Mouse (Mus musculus) kidney, adult 18-20 months (tissue): ENCODE data around the gene Suox.
"Not testable (repeated sequence)": the region's sequence is repeated elsewhere in the genome, so short reads cannot be mapped to it uniquely, and the experiment has no call there.

ENCODE experiments used
- DNase-seq: peaks from one replicate; pipeline ENCODE4 v3.0.0; 2021

The Suox gene

DNA sequence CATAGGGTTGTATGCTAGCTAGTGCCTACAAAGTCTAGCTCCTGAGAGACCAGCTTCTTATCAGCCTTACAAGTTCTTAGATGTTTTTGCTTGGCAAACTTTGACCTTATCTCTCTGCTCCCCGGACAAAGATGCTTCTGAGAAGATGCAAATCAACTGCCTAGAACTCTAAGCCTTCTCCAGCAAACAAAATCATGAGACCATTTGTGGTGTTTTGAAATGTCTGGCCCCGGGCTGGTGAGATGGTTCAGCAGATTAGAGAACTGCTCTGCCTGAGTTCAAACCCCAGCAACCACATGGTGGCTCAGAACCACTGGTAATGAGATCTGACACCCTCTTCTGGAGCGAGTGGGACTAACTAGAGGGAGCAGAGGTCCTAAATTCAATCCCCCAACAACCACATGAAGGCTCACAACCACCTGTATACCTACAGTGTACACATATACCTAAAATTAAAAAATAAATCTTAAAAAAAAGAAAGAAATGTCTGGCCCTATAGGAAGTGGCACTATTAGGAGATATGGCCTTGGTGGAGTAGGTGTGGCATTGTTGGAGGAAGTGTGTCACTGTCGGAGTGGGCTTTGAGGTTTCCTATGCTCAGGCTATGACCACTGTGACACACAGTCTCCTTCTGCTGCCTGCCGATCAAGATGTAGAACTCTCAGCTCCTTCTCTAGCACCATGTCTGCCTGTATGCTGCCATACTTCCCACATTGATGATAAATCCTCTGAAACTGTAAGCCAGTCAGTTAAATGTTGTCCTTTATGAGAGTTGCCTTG, 10.2 kb downstream of the Suox start:
- no peak for DNase-seq

DNA sequence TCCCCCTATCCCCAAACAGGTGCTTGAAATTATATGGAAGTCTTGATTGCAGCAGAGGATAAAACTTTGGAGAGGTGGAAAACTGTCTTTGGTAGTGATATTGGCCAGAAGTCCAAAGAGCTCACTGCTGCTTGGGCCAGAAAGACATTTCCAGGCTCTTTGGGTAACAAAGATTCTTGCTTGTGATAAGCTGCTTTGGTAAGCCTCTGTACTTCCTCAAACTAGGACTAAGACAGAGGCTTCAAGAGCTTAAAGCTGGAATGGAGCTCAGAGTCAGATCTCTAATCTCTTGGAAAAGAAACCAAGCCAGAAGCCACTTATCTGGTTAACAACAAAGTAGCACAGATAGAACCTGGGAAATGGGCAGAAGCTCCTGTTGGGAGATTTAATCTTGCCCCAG, 11.4 kb downstream of the Suox start:
- no peak for DNase-seq

DNA sequence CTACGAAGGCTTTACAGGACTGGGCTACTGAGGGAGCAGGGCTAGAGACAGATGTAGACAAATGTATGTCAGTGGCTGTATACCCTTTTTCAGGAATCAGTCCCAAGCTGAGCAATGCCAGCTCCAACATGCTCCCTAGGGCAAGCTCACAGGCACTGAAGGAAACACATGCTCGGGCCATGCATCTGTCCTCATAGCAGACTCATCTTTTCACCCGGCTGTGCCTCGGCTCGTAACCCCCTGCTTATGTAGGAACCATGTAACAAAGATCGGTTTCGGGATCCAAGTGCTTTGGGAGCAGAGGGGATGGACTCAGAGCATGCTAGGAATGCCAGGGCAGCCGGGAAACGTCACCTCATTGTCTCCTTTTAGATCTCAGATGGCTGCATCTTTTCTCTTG, 14.4 kb downstream of the Suox start:
- DNase-seq = no peak

DNA sequence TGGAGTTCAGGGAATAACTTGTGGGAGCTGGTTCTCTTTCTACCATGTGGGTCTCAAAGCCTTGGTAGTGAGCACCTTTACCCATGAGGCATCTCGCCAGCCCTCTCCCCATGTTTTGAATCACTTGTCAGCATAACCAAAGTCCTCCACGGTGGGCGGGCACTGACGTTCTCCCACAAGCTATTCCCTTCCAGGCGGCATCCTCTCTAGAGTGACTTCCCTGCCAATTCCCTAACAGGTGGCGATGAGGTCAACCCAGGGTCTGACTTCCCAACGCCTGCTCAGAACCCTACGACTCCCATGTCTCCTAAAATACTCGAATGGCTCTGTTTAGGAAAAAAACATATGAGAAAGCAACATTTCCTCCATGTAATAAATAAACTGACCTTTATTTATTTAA, 16.0 kb downstream of the Suox start:
- DNase-seq = peak; percentile 24

DNA sequence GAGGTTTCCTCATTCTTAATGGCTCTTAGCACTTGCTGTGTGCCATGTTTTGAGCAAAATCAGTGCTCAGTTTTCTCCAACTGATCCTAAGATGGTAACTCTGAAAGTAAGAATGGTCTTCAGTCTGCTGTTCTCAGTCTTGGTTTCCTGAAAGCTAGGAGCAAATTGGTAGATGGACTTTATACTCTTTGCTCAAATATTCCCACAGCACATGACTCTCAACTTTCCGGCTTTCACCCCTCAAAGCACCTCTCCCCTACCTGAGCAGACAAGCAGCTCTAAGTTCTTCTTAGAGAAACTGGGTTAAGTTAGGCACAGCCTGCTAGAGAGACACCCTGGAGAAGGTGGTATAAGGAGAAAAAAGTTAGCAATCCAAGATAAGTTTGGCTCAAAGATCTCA, 17.1 kb downstream of the Suox start:
- DNase-seq = no peak

DNA sequence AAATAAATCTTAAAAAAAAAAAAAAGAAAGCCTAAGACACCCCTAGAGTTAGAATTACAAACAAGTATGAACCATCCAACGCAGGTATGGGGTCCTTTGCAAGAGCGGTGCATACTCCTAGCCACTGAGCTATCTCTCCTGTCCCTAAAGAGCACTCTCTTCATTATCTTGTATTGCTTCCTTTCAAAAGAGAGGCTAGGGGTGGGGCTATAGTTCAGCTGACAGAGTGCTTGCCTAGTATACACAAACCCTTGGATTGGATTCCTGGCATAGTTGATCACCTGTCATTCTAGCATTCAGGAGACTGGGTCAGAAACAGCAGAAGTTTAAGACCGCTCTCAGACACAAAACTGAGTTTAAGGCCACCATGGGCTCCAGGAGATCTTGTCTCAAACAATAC, 18.6 kb downstream of the Suox start:
- DNase-seq = no peak

DNA sequence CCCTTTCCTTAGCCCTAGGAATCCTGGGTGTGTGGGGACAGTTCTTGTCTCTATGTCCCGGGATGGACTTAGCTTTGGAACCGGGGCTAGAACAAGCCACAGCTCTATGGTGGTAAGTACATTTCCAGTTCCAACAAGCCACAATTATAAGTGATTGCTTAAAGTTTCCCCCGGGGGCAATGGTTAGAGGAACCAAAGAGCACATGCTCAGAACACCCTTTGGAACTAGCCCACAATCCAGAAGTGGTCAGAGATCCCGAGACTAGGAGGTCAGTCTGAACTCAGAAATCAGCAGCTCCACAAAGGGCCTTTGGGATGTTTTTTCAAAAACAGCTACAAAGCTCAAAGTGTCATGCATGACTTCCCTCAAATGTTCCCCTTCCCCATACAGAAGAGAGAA, 20.0 kb downstream of the Suox start:
- DNase-seq = peak; percentile 31

DNA sequence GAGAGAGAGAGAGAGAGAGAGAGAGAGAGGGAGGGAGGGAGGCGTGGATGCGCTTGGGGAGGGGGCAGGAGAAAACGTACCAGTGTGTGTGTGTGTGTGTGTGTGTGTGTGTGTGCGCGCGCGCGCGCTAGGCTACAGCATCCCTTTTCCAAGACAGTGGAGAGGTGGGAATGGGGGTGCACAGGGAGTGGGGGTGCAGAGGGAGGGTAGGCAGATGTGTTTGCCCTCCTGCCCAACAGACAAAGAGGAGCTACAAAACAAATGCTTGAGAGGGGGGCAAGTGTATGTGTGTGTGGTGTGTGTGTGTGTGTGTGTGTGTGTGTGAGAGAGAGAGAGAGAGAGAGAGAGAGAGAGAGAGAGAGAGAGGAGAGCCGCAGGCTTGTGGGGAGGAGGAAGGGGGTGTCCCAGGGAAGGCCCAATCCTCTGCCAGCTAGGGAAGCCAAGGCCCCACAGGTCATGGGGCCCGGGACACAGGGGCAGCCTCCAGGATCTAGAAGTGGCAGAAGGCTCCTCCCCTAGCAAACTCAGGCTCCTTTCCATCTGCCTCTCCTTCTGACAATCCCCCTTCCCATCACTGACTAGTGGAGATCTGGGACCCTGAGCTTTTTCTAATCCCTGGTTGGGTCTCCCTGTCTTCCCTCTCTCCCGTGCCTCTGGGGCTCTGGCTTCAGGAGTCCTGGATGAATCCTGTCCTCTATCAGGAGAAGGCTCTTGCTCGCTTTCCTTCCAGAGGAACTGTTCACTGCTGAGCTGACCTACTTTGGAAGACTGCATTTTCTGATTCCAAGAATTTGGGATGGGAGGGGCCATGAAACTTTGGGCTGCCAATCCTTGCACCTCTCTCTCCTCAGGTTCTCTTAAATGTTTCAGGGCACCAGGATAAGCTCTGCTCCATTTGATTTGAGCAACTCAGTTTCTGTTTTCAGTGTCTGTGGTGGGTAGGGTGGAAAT, 27.5 kb downstream of the Suox start:
- DNase-seq = peak; percentile 30

DNA sequence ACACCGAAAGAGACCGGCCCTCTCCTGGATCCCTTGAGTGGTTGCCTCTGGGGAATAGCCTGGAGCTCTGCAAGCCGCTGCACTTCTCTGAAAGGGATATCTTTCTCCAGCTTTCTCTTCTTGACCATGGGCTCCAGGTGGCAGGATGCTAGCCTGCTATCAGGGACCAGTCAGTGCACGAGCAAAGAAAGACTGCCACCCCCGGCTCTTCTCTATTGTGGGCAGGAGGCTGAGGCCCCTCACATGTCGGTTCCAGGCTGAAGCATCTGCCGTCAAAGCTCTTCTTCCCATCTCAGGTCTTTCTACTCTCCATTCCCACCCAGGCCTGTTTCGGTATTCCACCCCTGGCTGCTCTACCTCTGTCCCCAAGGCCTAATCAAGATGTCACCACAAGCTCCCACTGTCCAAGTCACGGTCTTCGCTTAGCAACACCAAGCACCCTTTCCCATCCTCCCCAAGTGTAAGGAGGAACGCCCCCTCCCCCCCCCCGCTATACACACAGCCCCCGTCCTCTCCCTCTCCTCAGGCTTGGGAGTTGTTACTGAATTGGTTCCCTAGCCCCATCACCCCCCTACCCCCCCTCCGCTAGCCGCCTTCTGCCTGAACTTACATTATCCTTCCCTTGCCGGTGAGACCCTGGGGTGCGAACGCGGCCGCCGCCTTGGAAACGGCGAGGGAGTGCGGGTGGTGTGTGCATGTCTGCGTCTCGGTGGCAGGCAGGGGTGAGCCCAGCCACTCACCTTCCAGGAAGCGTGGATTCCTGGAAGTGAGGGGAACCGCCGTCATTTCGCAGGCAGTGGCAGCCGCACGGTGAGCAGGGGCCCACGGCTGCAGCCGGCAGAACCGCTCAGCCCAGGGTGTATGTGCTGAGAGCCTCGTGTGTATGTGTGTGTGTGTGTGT, 28.5 kb downstream of the Suox start, which contains the start of gene Ikzf4:
Gene Ikzf4 (minus strand): TSS at position 881 of the 901 bp plus-strand sequence.
- peak; percentile 51 for DNase-seq

DNA sequence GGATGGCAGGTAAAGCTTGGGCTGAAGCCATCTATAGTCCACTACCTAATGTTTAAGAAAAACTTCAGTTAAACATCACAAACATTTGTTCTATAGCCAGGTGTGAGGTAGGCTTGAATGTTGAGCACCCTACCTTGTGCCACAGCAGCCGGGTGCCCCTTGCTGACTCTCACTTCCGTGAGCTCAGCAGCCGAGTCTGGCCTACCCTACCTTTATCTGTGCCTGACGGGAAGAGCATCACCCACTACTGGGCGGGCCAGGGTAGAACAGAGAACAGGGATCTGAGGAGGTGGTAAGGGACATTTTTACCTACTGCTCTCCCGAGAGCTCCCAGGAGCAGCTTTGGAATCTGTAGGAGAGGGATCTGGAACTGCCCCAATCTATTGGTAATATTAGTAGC, 31.1 kb downstream of the Suox start:
- DNase-seq = no peak

DNA sequence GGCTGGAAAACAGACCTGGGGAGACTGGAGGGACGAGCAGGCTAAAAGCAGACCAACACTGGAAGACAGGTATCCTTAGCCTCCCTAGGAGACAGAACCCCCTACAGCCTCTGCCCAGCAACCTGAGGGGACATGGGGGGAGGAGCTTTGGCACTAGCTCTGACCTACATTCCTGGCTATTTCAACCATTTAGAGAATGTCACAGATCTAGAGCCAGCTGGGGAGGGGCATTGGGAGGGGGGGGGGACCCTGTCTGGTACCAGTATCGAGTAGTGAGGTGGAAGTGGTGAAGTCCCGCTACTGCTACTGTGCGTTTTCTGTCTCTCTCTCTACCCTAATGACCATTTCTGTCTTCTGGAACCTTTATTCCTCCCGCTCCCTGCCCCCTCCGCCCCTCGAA, 32.0 kb downstream of the Suox start:
- DNase-seq = peak; percentile 22

DNA sequence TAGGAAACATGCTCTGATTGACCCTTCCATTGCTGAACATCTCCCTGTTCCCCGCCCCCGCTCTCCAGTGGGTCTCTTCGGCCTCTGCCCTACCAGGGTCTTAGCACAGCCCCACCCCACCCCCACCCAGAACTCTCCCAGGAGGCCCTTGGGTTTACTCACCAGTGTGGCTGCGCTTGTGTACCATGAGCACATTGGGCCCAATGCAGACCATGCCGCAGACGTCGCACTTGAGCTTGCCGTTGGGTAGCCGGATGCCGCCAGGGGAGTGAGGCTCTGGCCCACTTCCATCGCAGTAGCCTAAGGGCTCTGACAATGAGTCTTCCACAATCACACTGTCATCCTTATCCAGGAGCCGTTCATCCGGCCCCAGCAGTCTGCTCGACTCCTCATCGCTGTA, 33.0 kb downstream of the Suox start:
- DNase-seq = no peak

DNA sequence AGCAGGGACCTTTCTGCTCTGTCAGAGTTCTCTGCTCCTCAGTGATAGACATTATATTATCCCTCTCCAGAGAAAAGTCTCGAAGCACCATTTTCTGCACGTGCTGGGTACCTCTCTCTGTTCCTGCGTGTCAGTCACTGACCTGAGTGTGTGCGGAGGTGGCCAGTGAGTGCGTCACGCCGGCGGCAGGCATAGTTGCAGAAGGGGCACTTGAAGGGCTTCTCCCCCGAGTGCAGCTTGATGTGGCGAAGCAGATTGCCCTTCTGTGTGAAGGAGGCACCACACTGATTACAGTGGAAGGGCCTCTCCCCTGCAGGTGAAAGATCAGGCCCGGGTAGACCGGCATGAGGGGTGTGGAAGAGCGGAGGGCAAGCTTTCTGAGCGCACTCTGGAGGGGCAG, 33.9 kb downstream of the Suox start:
- no peak for DNase-seq

DNA sequence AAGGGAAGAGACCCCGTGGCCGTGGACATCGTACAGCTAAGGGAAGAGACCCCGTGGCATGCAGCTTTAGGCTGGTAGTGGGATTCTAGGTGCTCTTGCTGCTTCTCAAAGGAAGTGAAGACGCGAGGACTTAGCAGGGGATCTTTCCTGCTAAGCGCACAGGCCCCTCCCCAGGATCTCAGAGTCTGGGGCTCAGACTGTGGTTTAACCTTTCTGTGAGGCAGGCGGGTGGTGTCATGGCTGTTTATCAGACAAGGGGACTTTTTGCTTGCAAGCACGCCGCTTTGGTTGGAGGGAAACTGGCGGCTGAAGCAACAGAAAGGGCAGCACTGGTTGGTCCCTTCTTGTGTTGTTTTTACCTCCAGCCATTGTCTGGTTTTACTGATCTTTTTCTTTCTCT, 36.9 kb downstream of the Suox start:
- DNase-seq = no peak

DNA sequence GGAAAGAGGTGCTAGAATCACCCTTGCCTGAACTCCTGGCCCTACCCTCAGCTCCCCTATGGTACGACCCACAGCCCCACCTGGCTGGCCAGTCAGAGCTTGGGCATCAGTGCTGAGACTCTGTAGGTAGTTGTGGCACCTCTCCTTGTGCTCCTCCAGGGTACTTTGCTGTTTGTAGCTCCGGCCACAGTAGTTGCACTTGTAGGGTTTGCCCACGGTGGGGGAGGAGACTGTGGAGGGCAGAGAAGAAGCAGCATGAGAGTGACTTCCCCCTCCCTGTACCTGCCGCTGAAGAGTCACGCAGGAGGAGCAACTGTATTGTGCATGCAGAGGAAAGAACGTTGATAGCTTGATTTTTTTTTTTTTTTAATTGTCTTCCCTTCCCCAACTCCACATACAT, 37.3 kb downstream of the Suox start:
- no peak for DNase-seq

DNA sequence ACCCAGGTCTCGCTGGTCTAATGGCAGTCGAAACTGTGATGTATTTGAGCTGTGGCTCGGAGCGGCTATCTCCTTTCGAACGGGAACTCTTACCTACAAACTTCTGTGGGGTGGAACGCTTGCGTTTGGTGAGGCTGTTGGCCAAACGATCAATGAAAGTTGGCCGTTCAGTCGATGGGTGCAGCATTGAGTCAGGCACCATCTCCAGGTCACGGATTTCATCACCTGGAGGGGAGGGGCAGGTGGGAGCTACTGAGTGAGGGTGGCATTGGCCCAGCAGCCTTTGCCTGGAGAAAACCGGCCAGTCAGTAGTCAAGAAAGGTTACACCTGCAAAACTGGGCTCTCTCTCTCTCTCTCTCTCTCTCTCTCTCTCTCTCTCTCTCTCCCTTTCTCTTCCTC, 38.2 kb downstream of the Suox start:
- no peak for DNase-seq

DNA sequence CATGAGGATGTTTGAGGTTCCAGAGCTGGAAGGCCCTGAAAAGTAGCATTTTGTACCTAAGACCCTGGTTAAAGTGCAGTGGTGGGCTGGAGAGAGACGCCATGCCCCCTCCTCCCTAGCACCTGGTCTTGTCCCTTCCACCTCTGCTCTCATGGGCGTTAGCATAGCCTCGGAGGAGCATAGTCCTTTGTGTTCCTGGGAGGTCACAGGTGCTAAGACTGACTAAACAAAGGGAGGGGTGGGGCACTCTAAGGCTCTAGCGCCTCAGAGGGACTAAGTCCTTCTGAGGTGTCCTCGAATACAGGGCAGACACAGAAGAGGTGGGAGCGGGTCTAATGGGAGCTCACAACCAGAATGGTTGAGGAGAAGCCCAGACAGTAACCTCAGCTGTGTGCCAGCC, 42.3 kb downstream of the Suox start:
- DNase-seq = no peak

DNA sequence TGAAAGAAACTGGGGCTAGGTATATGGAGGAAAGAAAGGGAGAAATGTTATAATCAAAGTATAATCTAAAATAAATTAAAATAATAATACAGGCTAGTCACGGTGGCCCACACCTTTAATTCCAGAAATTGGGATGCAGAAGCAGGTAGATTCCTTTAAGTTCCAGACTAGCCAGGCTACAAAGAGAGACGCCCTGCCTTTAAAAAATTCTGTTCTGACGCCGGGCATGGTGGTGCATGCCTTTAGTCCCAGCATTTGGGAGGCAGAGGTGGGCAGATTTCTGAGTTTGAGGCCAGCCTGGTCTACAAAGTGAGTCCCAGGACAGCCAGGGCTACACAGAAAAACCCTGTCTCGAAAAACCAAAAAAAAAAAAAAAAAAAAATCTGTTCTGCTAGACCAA, 43.6 kb downstream of the Suox start:
- DNase-seq = not testable (repeated sequence)

DNA sequence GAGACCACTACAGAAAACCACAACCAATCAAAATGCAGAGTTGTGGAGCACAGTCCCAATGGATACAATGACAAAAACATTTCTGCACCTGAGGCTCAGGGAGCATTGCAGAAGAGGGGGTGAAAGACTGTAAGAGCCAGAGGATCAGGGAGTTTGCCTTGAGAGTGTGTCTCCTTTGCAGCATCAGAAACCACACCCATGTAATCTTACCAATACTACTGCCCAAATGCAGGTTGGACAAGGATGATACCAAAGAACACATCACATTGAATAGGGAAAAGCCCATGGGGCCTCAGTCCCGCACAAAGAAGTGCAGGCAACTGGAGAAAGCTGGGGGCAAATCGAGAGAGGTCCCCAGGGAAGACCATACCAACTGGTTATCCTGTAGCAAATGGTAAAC, 44.1 kb downstream of the Suox start:
- no peak for DNase-seq

DNA sequence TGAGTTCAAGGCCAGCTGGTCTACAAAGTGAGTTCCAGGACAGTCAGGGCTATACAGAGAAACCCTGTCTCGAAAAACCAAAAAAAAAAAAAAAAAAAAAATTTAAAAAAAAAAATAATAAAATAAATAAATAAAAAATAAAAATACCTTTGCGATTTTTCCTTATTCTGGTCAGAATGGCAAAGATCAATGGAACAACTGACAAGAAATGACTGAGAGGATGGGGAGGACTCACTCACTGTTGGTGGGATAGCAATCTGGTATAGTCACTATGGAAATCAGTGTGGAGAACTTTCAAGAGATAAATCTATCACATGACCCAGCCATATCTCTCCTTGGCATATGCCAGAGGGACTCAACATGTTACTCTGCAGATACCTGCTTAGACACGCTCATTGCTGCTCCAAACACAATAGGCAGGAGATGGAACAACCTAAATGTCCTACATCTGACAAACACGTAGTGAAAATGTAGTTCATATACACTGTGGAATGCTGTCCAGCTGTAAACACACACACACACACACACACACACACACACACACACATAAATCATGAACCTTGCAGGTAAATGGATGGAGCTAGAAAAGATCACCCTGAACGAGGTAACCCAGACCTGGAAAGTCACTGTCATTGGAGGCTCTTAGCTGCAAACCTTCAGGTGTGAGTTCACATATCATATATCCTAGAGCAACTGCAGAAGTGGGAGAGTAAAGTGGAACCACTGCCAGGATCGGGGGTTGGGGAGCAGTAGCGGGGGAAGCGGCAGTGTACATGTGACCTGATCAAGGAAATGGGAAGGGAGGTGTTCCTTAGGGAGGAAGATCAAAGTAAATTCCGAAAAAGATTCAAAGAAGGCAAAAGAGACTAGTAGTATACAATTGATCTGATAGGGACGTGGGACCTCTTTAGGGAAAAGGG, 46.2 kb downstream of the Suox start:
- DNase-seq = no peak

DNA sequence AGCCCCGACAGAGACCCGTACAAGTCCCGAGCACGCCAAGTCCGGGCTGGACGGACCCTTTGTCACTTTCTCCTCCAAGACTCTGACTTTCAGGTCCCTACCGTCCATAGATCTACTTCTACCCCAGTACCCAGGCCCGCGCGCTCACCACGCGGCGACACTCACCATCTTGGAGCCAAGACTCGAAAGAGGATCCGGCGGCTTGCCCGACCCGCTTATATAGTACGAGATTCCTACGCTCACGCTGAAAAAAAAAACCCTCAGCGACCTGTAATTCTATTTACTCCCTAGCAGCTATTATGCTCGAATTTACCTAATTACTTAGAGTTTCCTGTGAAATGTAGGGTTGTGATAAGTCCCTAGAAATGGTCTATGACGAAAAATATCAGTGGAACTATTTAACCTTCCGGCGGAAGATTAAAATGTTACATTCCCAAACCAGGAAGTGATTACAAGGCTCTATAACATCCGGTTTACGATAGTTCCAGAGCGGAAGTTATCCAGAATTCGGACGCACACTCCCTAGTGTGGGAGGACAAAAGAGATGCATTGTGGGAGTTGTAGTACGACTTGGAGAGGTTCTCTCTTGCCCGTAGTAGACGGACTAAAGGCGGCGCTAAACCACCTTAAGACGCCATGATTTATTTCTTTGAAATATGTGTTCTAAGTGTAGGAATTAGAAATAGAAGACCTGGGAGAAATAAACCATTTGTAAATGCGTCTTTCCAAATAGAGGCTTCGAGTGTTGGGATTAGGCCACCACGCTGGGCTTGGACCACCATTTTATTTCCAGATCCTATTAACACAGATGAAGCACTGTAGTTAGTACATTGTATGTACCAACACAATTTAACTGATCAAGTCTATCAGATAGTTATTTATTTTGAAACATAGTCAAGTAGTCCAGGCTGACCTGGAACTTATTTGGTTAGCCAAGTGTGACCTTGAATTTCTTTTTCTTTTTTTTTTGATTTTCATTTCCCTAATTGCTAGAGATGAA, 47.3 kb downstream of the Suox start, which contains the start of gene Rps26:
Gene Rps26 (minus strand): TSS at position 437 of the 1,000 bp plus-strand sequence.
- peak; percentile 86 for DNase-seq
